Mouse (Mus musculus) hindbrain, embryonic 10.5 days (tissue): ENCODE measurements around the gene Pcsk5. TPM values are rescaled to one million over a fixed set of nuclear protein-coding genes. Genes with fewer than 3 reads are reported as not detected.

Experiments used
- DNase-seq: peaks from one replicate; pipeline ENCODE4 v3.0.0-alpha.2; 2017; ENCODE audit warnings: low spot score
- H3K27ac ChIP-seq: fragments of 300-500 bp; sonication (generic); 2 replicates; pipeline ENCODE4 v1.5.1; 2016; ENCODE audit warnings: mild to moderate bottlenecking, moderate library complexity
- H3K27me3 ChIP-seq: fragments of 300-500 bp; sonication (generic); 2 replicates; pipeline ENCODE4 v1.6.1; 2016; ENCODE audit warnings: mild to moderate bottlenecking; ENCODE audit not compliant: poor library complexity, insufficient read depth, severe bottlenecking
- H3K36me3 ChIP-seq: fragments of 300-500 bp; sonication (generic); 2 replicates; pipeline ENCODE4 v1.6.1; 2016; ENCODE audit warnings: mild to moderate bottlenecking, moderate library complexity
- H3K4me1 ChIP-seq: fragments of 300-500 bp; sonication (generic); replicated peaks from 2 replicates; pipeline ENCODE4 v1.6.1; 2016; ENCODE audit warnings: mild to moderate bottlenecking
- H3K4me3 ChIP-seq: fragments of 300-500 bp; sonication (generic); 2 replicates; pipeline ENCODE4 v1.5.1; 2016; ENCODE audit warnings: mild to moderate bottlenecking, moderate library complexity
- H3K9me3 ChIP-seq: fragments of 300-500 bp; sonication (generic); 2 replicates; pipeline ENCODE4 v1.6.1; 2016; ENCODE audit warnings: mild to moderate bottlenecking, moderate library complexity
- WGBS: fragments of 180-500 bp; shearing (Covaris S2); methylation state at CpG from one replicate; pipeline ENCODE4 v1.1.7; 2016; 5-methylcytosine and 5-hydroxymethylcytosine counted together
- polyA plus RNA-seq: library from polyadenylated mRNA; unstranded; fragments of >200 nt; fragmentation: Nextera tagmentation; extraction: Ambion mirVana; gene quantifications from 2 replicates; pipeline ENCODE4 v1.2.1, GENCODE M21; 2016

Gene Pcsk5
- polyA plus RNA-seq, 1 experiment from 2014 or later = 7.5 TPM

DNA sequence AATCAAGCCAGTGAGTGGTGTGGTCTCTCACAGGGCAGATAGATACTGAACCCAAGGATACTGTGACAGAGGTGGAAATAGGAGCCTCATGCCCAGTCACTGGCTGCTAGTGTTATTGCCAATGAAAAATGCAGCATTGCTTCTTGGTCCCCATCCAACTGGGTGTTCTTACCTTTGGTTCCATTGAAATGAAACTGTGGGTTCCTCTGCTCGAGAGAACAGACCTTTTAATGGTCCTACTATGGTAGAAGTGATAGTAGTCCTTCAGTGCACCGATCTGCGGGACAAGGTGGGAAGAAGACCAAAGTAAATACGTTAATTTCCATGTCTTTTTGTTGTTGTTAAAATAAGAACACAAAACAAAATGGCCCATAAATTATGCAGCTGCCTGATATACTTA is 44.0 kb downstream of the Pcsk5 start:
- H3K9me3 ChIP-seq = no peaks in the 10 kb centered on the region
- H3K27me3 ChIP-seq = no peaks in the 10 kb centered on the region
- H3K36me3 ChIP-seq = no peaks in the 10 kb centered on the region
- no peak overlapping the region for H3K27ac ChIP-seq
- WGBS = 90% methylated on average over 4 of the region's 4 CpGs
- no peaks in the 10 kb centered on the region for H3K4me1 ChIP-seq
- no peak for DNase-seq
- H3K4me3 ChIP-seq = no peak overlapping the region

DNA sequence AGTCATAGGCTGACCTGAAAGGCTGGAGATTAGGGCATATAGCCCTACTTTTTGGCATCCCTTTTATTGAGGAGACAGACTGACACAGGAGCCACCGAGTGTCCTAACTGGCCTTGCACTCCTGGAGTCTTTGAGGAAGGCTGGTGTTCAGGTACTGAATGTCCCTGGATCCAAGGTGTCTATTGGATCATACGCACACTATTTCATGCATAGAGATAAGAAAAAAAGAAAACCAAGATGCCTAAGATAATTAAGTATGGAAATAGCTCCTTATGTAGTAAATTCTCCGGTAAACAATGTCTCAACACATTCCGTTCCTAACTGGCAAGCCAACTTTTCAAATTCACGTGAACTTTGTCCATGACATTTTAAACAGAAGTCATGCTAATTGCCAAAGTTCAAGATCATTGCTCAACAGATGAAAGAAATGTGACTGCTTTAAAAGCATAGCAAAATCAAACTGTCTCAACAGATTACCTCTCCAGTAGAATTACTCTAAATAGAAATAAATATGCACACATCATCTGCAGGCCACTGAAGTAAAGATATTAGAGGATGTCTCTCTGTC is 45.9 kb downstream of the Pcsk5 start:
- Histone ChIP-seq H3K4me1 (no peaks in the 10 kb centered on the region), H3K9me3 (no peaks in the 10 kb centered on the region), H3K27ac (no peak overlapping the region), H3K36me3 (no peaks in the 10 kb centered on the region), H3K27me3 (no peaks in the 10 kb centered on the region), H3K4me3 (no peak overlapping the region)
- 93% methylated on average over 5 of the region's 5 CpGs for WGBS
- no peak for DNase-seq

DNA sequence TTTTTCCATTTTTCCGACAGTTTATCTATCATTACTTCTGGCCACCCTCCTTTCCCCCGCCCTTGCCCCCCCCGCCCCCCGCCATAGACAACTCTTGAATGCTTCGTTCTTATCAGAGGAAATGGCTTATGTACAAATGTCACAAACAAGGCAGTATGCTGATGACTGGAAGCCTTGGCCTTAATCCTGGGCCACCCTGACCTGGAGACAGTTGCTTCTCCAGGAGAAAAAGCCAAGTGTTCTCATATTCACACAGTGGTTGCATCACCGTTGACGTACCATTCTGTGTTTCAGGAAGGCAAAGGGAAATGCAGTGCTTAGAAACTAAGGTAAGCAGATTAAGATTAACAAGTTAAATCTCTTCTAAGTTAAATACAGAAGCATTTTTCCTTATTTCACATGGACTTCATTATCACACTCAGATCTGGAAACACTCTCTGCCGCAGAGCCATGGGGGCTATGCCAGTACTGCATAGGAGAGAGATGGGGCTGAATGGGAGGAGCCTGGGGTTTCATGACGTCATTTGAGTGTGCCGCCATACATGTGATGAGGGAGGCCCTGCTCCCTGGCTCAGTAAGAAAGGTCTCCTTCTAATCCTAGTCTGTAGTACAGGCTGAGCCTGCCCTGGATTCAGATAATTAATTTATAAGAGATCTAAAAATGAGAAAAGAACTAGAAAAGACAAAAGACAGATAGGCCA is 48.7 kb downstream of the Pcsk5 start:
- no peaks in the 10 kb centered on the region for H3K9me3 ChIP-seq
- no peaks in the 10 kb centered on the region for H3K4me1 ChIP-seq
- 84% methylated on average over 10 of the region's 10 CpGs for WGBS
- DNase-seq = no peak
- H3K36me3 ChIP-seq = no peaks in the 10 kb centered on the region
- H3K27me3 ChIP-seq = no peaks in the 10 kb centered on the region
- H3K4me3 ChIP-seq = no peak overlapping the region
- no peak overlapping the region for H3K27ac ChIP-seq

DNA sequence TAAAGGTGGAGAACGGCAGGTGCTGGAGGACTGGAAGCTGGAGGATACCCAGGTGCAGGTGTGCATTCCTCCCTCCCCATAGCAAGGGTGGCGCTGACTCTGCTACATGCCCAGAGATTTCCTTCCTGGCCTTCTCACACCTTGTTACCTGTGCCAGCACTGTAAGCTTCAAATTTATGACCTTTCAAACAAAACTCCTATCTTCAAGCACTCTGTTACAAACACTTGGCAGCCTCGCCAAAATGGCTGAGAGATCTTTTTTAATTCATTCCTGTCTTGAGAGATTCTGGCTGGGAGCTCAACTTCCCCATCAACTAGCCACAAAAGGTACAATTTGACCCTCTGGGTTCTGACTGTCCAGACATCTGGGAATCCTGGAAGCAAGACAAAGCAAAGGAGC is 50.7 kb downstream of the Pcsk5 start:
- Histone ChIP-seq H3K9me3 (no peaks in the 10 kb centered on the region), H3K4me3 (no peak overlapping the region), H3K27ac (no peak overlapping the region), H3K4me1 (no peaks in the 10 kb centered on the region), H3K36me3 (no peaks in the 10 kb centered on the region), H3K27me3 (no peaks in the 10 kb centered on the region)
- WGBS = 90% methylated on average over 3 of the region's 3 CpGs
- DNase-seq = no peak

DNA sequence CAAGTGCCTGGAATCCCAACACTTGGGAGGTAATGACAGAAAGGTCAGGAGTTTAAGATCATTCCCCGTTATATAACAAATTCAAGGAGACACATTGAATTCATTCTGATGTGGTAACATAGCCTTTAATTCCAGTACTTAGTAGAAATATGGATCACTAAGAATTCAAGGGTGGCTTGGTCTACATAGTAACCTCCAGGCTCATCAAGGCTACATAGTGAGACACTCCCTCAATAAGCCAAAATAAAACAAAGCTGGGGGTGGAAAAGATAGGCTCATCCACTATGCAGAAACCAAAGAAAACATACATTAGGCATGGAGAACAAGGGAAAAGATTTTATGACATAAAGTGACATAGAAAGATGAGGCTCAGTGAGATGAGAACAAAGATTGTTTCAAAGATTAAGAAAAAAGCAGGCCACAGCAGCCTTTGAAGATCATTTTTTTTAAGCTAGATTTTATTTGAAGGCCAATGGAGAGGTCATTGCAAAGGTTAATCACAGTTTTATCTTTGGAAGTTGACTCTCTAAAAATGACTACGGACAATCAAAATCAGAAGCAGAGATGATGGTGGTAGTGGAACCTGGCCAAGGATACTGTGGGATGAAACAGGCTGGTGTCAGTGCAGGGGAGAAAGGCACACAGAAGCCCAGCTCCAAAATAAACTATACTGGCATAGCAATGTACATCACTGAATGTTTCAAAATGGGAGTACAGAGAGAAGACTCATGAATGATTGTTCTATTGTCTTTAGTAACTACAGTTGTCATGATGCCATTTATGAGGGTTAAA is 52.8 kb downstream of the Pcsk5 start:
- no peak overlapping the region for H3K4me3 ChIP-seq
- 93% methylated on average over 2 of the region's 2 CpGs for WGBS
- no peaks in the 10 kb centered on the region for H3K36me3 ChIP-seq
- no peak overlapping the region for H3K27ac ChIP-seq
- H3K27me3 ChIP-seq = no peaks in the 10 kb centered on the region
- DNase-seq = no peak
- H3K4me1 ChIP-seq = no peaks in the 10 kb centered on the region
- H3K9me3 ChIP-seq = no peaks in the 10 kb centered on the region

DNA sequence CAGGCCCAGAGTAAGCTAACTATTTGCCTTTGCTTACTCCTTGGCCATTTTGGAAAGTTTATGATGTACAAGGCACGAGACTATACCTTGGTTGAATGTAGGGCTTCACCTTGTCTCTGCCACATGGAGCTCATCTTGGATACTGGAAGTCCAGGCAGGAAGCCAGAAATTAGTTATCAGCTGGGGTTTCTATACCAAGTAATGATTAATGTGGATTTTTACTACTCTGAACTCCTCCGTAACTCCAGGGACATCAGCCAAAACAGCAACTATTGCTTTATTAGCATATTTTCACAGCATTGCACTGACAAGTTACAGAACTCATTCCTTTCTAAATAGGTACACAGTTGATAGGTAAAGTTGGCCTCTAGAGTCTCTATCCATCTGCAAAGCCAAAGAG is 54.2 kb downstream of the Pcsk5 start:
- Histone ChIP-seq H3K4me3 (no peak overlapping the region), H3K4me1 (no peaks in the 10 kb centered on the region), H3K36me3 (no peaks in the 10 kb centered on the region), H3K27me3 (no peaks in the 10 kb centered on the region), H3K27ac (no peak overlapping the region), H3K9me3 (no peaks in the 10 kb centered on the region)
- WGBS = 91% methylated on average over 2 of the region's 2 CpGs
- DNase-seq = no peak

DNA sequence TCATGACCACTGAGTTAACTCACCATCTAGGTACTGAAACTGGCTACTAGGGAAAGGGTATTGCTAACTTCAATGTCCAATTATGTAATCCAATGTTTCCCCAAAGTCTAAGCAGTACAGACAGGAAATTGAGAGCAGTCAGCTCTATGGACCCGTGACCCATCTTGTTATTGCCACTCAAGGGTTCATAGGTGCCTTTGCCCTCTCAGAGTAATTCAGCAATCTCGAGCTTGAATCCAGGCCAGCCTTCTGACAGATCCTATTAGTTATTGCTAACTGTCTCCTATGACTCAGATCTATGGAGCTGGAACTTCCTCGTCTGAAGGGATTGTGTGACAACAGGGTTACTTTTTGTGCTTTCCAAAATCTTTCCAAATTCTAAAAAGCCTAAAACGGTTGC is 56.1 kb downstream of the Pcsk5 start:
- Histone ChIP-seq H3K4me3 (no peak overlapping the region), H3K36me3 (no peaks in the 10 kb centered on the region), H3K4me1 (no peaks in the 10 kb centered on the region), H3K27me3 (no peaks in the 10 kb centered on the region), H3K9me3 (no peaks in the 10 kb centered on the region), H3K27ac (no peak overlapping the region)
- 85% methylated on average over 4 of the region's 4 CpGs for WGBS
- DNase-seq = no peak

DNA sequence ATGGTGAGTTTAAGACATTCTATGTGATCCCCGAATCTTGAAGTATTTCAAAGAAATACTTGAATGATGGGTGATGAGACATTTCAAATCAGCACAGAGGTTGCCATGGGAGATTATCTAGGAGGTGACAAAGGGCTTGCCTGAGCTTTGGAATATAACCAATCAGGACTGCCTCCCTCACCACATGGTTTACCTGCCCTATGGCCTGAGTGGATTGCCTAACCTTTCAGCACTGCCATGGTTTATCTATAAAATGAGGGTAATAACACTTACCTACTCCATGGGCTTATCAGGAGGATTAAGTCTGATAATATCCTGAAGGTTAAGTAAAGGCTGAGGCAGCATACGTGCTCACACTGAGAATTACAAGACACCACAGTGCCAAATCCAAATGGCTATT is 61.5 kb downstream of the Pcsk5 start:
- Histone ChIP-seq H3K9me3 (no peaks in the 10 kb centered on the region), H3K27me3 (no peaks in the 10 kb centered on the region), H3K36me3 (no peaks in the 10 kb centered on the region), H3K4me3 (no peak overlapping the region), H3K27ac (no peak overlapping the region), H3K4me1 (no peaks in the 10 kb centered on the region)
- DNase-seq = no peak
- WGBS = 90% methylated on average over 2 of the region's 2 CpGs

DNA sequence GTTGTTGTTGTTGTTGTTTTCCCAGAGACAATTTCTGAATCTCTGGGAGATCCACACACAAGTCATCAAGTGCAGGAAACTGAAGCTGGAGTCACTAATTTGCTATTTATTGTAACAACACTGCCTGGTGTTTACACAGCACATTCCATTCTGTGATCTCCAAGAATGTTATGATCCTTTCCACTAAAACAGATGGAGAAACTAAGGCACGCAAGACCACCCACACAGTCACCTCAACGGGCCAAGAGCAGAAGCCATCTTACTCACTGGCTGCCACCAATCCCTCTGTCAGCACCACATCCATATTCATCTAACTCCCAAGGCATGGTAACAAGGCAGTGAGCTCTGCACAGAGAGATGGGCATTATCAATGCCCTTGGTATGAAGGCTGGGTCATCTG is 62.3 kb downstream of the Pcsk5 start:
- H3K4me3 ChIP-seq = no peak overlapping the region
- no peaks in the 10 kb centered on the region for H3K36me3 ChIP-seq
- no peaks in the 10 kb centered on the region for H3K9me3 ChIP-seq
- H3K4me1 ChIP-seq = no peaks in the 10 kb centered on the region
- no peak for DNase-seq
- H3K27ac ChIP-seq = no peak overlapping the region
- WGBS = 66% methylated on average over 2 of the region's 2 CpGs
- H3K27me3 ChIP-seq = no peaks in the 10 kb centered on the region

DNA sequence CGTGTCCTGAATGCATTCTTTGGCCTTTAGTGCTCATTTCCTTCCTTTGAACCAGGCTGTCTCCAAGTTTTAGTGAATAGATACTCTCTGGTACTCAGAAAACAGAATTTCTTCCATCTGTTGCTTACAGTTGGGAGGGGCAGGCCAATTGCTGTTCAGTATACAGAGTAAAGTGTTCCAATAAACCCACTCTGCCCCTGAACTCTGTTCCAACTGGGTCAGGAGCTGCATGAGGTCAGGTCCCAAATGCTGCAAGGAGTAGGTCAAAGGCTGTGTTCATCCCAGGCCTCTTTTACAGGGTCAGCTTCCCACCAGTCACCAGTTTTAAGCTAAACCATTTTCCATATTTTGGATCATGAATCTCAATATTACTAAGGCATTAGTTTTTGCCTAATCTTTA is 63.4 kb downstream of the Pcsk5 start:
- Histone ChIP-seq H3K4me1 (no peaks in the 10 kb centered on the region), H3K27ac (no peak overlapping the region), H3K9me3 (no peaks in the 10 kb centered on the region), H3K27me3 (no peaks in the 10 kb centered on the region), H3K36me3 (no peaks in the 10 kb centered on the region), H3K4me3 (no peak overlapping the region)
- DNase-seq = no peak
- 81% methylated on average over 1 of the region's 1 CpGs for WGBS

DNA sequence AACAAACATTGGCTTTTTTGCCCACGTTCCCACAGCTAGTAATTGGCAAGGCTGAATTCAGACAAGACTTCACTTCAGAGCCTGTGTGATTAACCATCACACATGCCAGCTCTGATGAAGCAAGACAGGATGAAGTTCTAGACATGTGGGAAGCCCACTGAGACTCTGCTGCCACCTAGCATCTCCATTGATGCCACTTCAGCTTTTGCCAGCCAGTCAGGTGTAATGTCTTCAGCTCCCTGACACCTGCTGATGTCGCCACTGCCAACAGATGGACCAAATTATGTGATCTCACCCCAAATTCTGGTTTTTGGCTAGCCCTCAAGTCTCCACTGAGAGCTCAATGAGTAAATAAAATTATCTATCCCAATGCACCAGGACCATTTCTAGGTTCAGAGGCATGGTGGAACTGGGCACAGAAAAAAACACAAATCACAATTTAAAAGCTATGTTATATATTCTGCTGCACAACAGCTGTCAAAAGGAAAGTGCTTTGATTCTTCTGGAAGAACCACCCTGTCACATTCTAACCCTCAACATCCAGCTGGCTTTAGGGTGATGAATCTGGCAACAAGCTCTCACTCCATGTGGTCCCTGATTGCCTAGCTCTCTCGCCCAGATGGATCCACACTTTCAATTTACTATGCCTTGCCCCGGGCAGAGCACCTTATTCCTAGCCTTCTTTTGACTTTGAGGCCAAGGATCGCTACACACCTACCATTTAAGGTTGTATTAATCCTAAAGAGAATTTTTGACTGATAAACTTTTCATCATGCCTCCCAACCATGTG is 67.6 kb downstream of the Pcsk5 start:
- H3K9me3 ChIP-seq = no peaks in the 10 kb centered on the region
- no peak overlapping the region for H3K4me3 ChIP-seq
- no peaks in the 10 kb centered on the region for H3K36me3 ChIP-seq
- DNase-seq = no peak
- H3K4me1 ChIP-seq = no peaks in the 10 kb centered on the region
- no peak overlapping the region for H3K27ac ChIP-seq
- no peaks in the 10 kb centered on the region for H3K27me3 ChIP-seq
- WGBS = 84% methylated on average over 5 of the region's 5 CpGs

DNA sequence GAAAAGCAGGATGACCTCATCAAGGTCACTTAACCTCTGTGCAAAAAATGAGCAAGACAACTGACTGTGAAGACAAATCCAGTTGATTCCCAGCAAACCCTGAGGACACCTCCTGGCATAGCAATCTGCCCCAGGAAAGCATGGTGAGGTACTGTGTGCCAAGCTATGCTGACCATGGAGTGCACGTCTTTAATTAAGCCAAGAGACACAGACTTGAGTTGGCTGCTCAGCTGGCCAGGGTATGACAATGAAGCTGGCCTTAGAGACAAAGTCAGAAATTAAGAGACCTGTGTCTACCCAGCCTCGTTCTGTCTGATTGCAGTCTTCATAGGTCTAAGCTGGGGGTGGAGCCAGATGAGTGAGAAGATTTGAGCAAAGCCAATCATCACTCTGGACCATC is 72.4 kb downstream of the Pcsk5 start:
- no peak overlapping the region for H3K4me3 ChIP-seq
- H3K27me3 ChIP-seq = no peaks in the 10 kb centered on the region
- peaks cover 6% of the 10 kb centered on the region; the same call in 1 of the 2 replicates for H3K4me1 ChIP-seq
- DNase-seq = no peak
- 88% methylated on average over 2 of the region's 2 CpGs for WGBS
- H3K9me3 ChIP-seq = no peaks in the 10 kb centered on the region
- H3K36me3 ChIP-seq = no peaks in the 10 kb centered on the region
- no peak overlapping the region for H3K27ac ChIP-seq

DNA sequence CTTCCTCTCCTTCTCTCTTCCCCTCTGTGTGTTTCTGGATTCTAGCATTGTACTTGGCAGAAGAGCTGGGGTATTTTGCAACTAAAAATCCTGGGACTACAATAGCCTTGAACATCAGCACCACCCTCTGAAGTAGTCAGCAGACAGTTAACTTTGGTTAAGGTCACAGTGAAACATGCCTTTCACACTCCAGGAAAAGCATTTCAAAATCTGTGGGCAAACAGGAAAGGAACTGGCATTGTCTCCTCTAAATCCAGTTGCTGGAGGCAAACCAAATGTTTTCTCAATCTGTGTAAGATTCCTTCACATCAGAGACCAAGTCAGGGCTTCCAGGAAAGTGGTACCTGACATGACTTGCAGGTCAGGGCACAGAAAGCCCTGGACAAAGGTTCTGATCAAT is 74.7 kb downstream of the Pcsk5 start:
- Histone ChIP-seq H3K36me3 (no peaks in the 10 kb centered on the region), H3K4me3 (no peak overlapping the region), H3K9me3 (no peaks in the 10 kb centered on the region), H3K27me3 (no peaks in the 10 kb centered on the region), H3K4me1 (peaks cover 6% of the 10 kb centered on the region; the same call in 1 of the 2 replicates), H3K27ac (no peak overlapping the region)
- no peak for DNase-seq
